Mouse (Mus musculus): ENCODE measurements around the gene Zfp825.
"Not testable (repeated sequence)": the region's sequence is repeated elsewhere in the genome, so short reads cannot be mapped to it uniquely, and the experiment has no call there.

The Zfp825 gene

DNA sequence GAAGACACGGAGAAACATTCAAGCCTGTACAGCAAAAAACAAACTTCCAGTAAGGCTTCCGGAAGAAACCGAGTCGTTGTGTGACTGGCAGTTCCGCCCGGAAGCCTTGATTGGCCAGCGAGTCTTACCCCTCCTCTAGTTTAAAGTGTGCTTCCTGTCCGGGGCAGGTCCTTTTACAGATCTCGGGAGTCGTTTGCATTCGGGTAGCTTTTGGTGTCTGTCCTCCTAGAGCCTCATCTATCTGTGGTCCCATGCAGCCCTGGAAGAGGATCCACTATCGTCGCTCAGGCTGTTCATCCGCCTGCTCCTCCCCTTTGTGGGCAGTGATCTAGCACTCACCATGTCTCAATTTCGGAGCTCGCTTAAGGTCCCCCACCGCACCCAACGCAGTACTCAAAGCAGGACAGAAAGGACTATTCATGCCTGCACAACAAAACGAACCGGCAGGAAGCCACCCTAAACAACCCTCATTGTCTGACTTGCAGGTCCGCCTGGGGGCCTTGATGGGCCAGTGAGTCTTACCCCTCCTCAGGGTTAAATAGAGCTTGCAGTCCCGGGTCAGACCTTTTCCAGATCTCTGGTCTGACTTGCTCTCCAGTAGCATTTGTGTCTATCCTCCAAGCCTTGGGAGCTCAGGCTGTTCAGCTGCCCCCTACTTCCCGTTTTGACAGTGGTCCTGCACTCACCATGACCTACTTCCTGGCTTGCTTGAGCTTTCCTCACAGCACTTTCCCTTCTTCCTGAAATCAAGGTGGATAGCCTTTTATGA, at the start of gene Zfp825:
Gene Zfp825 (minus strand): TSS at position 82 of the 769 bp plus-strand sequence.
- DNase-seq, result peak; percentile 72

DNA sequence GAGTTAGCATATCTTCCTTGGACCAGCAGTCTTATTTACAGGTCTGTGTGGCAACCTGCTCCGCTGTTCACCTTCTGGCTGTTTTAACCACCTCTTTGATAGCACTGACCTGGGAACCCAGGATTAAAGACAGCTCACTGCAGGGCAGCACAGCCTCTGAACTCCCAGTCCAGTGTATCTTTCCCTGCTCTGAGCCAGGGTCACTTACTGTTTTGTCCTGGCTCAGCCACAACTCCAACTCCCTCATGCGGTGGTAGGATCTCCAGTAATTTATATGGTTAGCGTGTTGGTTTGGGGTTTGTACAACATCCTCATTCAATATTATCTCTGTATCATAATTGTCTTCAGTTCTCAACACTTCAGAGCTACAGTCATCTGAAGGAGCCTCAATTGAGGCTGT, 41.6 kb upstream of the Zfp825 start:
- not testable (repeated sequence) for DNase-seq

DNA sequence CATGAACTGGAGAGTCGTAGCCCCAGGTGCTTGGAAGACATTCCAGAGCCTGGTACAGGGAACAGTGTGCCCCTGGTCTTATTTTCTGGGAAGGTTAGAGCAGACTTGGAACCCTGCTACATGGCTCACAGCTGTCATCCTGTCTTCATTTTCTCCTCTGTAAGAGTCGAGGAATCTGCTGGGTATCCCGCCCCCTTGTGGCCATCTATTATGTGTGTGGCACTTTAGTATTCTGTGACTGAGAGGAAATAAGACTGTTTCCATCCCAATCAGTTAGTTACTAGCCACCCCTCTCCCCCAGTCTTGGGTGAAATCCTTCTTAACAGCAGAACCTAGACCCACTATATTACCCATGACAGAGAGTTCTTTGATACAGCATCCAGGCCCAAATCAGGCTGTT, 41.1 kb upstream of the Zfp825 start:
- peak; percentile 16 for DNase-seq

DNA sequence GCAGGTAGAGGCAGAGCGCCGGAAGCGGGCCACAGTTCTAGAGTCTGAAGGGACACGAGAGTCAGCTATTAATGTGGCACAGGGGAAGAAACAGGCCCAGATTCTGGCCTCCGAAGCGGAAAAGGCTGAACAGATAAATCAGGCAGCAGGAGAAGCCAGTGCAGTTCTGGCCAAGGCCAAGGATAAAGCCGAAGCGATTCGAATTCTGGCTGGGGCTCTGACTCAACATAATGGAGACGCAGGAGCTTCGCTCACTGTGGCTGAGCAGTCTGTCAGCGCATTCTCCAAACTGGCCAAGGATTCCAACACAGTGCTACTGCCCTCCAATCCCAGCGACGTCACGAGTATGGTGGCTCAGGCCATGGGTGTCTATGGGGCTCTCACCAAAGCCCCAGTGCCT, 40.3 kb upstream of the Zfp825 start:
- no peak for DNase-seq

DNA sequence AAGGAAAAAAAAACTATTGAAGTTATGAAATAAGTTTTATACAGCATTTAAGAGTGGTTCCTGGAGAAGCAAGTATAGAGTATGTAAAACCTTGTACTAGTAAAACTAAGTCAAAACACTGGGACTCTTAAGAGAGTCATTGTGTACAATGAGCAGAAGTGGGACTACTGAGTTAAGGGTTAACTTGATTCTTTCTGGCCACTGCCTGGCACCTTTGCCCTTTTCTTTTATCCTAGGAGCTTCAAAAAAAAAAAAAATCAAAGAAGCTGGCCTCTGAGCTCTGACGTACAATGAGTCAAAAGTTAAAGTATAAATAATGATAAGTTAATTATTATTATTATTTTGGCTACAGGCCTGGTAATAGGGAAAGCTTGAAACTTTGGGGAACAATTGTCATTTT, 37.5 kb upstream of the Zfp825 start:
- DNase-seq, result not testable (repeated sequence)

DNA sequence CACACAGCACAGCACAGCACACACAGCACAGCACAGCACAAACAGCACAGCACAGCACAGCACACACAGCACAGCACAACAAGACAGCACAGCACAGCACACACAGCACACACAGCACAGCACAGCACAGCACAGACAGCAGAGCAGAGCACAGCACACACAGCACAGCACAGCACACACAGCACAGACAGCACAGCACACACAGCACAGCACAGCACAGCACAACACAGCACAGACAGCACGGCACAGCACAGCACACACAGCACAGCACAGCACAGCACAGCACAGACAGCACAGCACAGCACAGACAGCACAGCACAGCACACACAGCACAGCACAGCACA, 35.6 kb upstream of the Zfp825 start:
- not testable (repeated sequence) for DNase-seq

DNA sequence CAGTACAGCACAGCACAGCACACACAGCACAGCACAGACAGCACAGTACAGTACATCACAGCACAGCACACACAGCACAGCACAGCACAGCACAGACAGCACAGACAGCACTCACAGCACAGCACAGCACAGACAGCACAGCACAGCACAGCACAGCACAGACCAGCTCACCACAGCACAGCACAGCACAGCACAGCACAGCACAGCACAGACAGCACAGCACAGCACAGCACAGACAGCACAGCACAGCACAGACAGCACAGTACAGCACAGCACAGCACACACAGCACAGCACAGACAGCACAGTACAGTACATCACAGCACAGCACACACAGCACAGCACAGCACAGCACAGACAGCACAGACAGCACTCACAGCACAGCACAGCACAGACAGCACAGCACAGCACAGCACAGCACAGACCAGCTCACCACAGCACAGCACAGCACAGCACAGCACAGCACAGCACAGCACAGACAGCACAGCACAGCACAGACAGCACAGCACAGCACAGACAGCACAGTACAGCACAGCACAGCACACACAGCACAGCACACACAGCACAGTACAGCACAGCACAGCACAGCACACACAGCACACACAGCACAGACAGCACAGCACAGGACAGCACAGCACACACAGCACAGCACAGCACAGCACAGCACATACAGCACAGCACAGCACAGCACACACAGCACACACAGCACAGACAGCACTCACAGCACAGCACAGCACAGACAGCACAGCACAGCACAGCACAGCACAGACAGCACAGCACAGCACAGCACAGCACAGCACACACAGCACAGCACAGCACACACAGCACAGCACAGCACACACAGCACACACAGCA, 35.0 kb upstream of the Zfp825 start:
- not testable (repeated sequence) for DNase-seq

DNA sequence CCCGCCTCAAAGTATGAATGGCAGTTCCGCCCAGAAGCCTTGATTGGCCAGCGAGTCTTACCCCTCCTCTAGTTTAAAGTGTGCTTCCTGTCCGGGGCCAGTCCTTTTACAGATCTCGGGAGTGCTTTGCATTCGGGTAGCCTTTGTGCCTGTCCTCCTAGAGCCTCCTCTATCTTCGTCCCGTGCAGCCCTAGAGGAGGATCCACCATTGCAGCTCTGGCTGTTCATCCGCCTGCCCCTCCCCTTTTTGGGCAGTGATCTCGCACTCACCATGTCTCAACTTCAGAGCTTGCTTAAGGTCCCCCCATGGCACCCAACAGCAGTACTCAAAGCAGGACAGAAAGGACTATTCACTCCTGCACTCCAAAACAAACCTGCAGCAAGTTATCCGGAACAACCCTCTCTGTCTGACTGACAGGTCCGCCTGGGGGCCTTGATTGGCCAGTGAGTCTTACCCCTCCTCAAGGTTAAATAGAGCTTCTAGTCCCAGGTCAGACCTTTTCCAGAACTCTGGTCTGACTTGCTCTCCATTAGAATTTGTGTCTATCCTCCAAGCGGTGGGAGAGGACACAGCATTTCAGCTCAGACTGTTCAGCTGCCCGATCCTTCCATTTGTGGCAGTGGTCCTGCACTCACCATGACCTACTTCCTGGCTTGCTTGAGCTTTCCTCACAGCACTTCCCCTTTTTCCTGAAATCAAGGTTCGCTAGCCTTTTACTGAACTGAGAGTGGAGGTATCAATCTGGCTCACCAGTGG, 28.9 kb upstream of the Zfp825 start:
- DNase-seq, result peak; percentile 60

DNA sequence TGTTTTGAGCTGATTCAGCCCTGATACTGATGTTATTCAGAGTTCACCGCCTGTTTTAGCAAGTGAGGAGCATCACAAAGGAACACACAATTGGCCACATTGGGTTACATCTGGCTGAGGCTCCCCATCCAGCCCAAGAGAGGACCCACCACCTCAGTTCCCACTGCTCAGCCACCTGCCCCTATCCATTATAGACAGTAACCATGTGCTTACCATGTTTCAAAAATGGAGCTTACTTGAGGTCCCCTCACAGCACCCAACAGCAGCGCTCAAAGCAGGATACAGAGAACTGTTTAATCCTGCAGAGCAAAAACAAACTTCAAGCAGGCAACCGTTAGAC, 28.3 kb upstream of the Zfp825 start:
- DNase-seq, result not testable (repeated sequence)

DNA sequence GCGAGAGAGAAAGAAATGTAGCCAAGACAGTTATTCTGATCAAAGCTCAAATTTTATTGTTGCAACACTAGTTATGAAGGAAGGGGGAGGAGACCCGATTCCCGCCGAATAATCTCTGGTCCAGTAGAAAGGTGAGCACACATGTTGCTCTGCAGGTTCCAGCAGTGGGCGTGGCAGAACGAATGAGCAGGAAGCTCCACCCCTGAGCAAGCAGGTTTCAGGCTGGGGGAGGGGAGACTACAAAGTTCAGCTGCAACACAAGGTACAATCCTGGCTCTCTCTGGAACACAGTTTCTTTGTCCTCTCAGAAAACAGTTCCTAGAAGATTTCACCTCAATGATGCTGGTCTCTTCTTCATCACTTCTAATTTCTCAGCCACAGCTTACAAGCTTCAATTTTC, 14.2 kb upstream of the Zfp825 start:
- DNase-seq, result not testable (repeated sequence)

DNA sequence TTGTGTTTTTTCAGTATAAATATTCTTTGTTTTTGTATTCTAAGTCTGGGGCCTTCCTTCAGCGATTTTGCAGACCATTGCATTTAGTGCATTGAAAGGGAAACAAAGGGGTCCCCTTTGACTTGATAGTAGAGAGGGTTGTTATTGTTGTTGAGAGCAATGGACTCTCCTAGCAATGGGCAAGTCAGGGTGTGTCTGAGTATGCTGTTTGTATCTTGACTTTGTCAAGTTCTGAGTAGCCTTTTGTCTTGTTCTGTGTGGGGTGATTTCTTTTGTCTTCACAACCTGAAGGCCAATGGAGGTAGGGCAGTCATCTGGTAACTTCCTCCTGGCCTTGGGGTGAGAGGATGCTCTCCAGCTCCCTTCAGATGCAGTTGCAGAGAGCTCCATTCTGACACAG, 9.1 kb upstream of the Zfp825 start:
- not testable (repeated sequence) for DNase-seq

DNA sequence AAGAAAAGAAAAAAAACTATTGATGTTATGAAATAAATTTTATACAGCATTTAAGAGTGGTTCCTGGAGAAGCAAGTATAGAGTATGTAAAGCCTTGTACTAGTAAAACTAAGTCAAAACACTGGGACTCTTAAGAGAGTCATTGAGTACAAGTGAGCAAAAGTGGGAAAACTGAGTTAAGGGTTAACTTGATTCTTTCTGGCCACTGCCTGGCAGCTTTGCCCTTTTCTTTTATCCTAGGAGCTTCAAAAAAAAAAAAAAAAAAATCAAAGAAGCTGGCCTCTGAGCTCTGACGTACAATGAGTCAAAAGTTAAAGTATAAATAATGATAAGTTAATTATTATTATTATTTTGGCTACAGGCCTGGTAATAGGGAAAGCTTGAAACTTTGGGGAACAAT, 5.9 kb upstream of the Zfp825 start:
- not testable (repeated sequence) for DNase-seq

DNA sequence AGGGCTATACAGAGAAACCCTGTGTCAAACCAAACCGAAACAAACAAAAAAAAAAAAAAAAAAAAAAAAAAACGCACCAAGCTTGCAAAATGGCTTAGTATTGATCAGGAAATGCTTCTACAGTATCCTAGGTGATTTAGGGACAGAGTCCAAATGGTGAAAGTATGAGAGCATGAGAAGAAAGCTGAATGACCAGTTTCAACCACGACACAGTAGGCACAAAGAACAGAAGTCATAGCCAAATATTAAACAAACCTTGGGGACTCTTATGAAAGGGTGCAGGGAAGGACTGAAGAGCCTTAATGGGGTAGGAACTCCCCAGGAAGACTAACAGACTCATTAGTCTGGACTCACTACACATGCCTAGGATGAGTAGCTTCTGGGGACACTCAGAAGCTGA, 9.5 kb downstream of the Zfp825 start:
- not testable (repeated sequence) for DNase-seq

DNA sequence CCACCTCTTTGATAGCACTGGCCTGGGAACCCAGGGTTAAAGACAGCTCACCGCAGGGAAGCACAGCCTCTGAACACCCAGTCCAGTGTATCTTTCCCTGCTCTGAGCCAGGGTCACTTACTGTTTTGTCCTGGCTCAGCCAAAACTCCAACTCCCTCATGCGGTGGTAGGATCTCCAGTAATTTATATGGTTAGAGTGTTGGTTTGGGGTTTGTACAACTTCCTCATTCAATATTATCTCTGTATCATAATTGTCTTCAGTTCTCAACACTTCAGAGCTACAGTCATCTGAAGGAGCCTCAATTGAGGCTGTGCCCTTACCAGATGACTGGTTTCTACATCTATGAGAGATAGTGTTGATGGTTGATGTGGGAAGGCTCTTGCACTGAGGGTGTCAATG, 22.3 kb downstream of the Zfp825 start:
- DNase-seq, result not testable (repeated sequence)

DNA sequence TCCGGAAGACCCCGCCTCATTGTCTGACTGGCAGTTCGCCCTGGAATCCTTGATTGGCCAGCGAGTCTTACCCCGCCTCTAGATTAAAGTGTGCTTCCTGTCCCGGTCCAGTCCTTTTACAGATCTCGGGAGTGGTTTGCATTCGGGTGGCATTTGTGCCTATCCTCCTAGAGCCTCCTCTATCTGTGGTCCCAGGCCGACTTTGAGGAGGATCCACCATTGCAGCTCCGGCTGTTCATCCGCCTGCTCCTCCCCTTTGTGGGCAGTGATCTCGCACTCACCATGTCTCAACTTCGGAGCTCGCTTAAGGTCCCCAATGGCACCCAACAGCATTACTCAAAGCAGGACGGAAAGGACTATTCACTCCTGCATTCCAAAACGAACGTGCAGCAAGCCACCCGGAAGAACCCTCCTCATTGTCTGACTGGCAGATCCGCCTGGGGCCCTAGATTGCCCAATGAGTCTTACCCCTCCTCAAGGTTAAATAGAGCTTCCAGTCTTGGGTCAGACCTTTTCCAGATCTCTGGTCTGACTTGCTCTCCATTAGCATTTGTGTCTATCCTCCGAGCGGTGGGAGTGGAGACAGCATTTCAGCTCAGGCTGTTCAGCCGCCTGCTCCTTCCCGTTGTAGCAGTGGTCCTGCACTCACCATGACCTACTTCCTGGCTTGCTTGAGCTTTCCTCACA, 30.9 kb downstream of the Zfp825 start:
- DNase-seq, result peak; percentile 83

DNA sequence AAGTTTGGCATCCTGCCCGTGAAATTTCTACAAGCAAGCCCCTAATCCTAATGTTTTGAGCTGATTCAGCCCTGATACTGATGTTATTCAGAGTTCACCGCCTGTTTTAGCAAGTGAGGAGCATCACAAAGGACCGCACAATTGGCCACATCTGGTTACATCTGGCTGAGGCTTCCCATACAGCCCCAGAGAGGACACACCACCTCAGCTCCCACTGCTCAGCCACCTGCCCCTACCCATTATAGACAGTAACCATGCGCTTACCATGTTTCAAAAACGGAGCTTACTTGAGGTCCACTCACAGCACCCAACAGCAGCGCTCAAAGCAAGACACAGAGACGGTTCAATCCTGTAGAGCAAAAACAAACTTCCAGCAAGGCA, 31.5 kb downstream of the Zfp825 start:
- DNase-seq, result not testable (repeated sequence)

DNA sequence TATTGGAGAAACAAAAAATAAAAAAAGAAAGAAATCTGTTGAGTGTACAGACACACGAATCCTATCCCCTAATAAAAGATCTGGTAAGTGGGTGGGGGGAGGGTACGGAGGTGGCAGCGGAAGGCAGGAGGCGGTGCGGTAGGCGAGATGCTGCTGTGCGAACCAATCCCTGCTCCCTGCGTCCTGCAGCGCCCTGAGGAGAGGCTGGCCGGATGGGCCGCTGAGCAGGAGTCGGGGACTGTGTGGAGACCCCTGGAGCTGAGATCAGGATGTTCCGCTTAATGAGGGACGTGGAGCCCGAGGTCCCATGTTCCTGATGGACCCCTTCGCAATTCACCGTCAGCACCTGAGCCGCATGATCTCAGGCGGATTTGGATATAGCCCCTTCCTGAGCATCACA, 53.9 kb downstream of the Zfp825 start:
- no peak for DNase-seq

All from cerebellum, adult 9-11 months (tissue).